Mouse (Mus musculus): ENCODE measurements around the gene Chd4.

GRCm38 (mm10) chr6:125159773-125160557 lies 64.2 kb downstream of the Chd4 start:
- TF ChIP-seq CTCF (conservative IDR thresholded peaks at IDR 0.05; ENCODE audit: low read length) (no peak), NANOG (IDR thresholded peaks at IDR 0.05; ENCODE audit: borderline replicate concordance, low read length) (no peak), POU5F1 (IDR thresholded peaks at IDR 0.05; ENCODE audit: borderline replicate concordance, low read length) (no peak)
